Mouse (Mus musculus): ENCODE data around the gene Creb5.

- TF ChIP-seq CTCF (IDR thresholded peaks at IDR 0.05; ENCODE audit: insufficient read depth, low read length) (no peak), POLR2A (IDR thresholded peaks at IDR 0.05; ENCODE audit: borderline replicate concordance, extremely low read depth, low read depth, low read length) (no peak)
Measured at GRCm38 (mm10) chr6:53523743-53524497, 236.8 kb downstream of the Creb5 start.

Data from lung, adult 2 months (tissue).